Mouse (Mus musculus): Measurements from ENCODE around the gene Vwa2. TPM values are rescaled to one million over a fixed set of nuclear protein-coding genes. Genes with fewer than 3 reads are reported as not detected.

The Vwa2 gene
- polyA plus RNA-seq, 2 experiments: 0.02 TPM; not detected in 1

GRCm38 (mm10) chr19:56936253-56936652 lies 62.2 kb downstream of the Vwa2 start:
- no peak overlapping the region for H3K9ac ChIP-seq (replicated peaks)
- no peaks in the 10 kb centered on the region for H3K4me1 ChIP-seq (replicated peaks; ENCODE audit: control insufficient read depth in 2 of 2, insufficient read depth in 2 of 2, low read length in 1 of 2)
- no peaks in the 10 kb centered on the region for H3K36me3 ChIP-seq (replicated peaks; ENCODE audit: control insufficient read depth, insufficient read depth, low read depth)
- no peak for DNase-seq (ENCODE audit: low read depth in 3 of 3, low spot score in 3 of 3)
- ATAC-seq (ENCODE audit: insufficient read depth): no peak
- H3K9me3 ChIP-seq (ENCODE audit: control insufficient read depth, low read length): no peaks in the 10 kb centered on the region
- no peak overlapping the region for H3K27ac ChIP-seq
- H3K4me2 ChIP-seq (ENCODE audit: low read depth): no peak overlapping the region
- 78% methylated on average over 8 of the region's 8 CpGs for WGBS (ENCODE audit: insufficient replicate concordance)
- TF ChIP-seq CTCF (IDR thresholded peaks at IDR 0.05; ENCODE audit: low read depth) (no peak), EP300 (IDR thresholded peaks at IDR 0.05; ENCODE audit: low read depth) (no peak)
- no peaks in the 10 kb centered on the region for H3K27me3 ChIP-seq (ENCODE audit: control insufficient read depth, insufficient read depth, low read length)
- H3K4me3 ChIP-seq (ENCODE audit: insufficient read depth in 1 of 2, low read depth in 2 of 2, low read length in 2 of 2): no peak overlapping the region

- no peaks in the 10 kb centered on the region for H3K4me1 ChIP-seq (replicated peaks; ENCODE audit: control insufficient read depth in 2 of 2, insufficient read depth in 2 of 2, low read length in 1 of 2)
- H3K27ac ChIP-seq: no peak overlapping the region
- H3K9ac ChIP-seq (replicated peaks): no peak overlapping the region
- no peak overlapping the region for H3K4me2 ChIP-seq (ENCODE audit: low read depth)
- no peak for DNase-seq (ENCODE audit: low read depth in 3 of 3, low spot score in 3 of 3)
- no peak overlapping the region for H3K4me3 ChIP-seq (ENCODE audit: insufficient read depth in 1 of 2, low read depth in 2 of 2, low read length in 2 of 2)
- 71% methylated on average over 5 of the region's 5 CpGs for WGBS (ENCODE audit: insufficient replicate concordance)
- H3K27me3 ChIP-seq (ENCODE audit: control insufficient read depth, insufficient read depth, low read length): no peaks in the 10 kb centered on the region
- H3K9me3 ChIP-seq (ENCODE audit: control insufficient read depth, low read length): no peaks in the 10 kb centered on the region
- no peak for ATAC-seq (ENCODE audit: insufficient read depth)
- no peaks in the 10 kb centered on the region for H3K36me3 ChIP-seq (replicated peaks; ENCODE audit: control insufficient read depth, insufficient read depth, low read depth)
- TF ChIP-seq EP300 (IDR thresholded peaks at IDR 0.05; ENCODE audit: low read depth) (no peak), CTCF (IDR thresholded peaks at IDR 0.05; ENCODE audit: low read depth) (no peak)
These were observed 63.9 kb downstream of the Vwa2 start for GRCm38 (mm10) chr19:56937911-56938310.

GRCm38 (mm10) chr19:56939826-56940225 lies 65.8 kb downstream of the Vwa2 start:
- H3K9me3 ChIP-seq (ENCODE audit: control insufficient read depth, low read length): no peaks in the 10 kb centered on the region
- H3K36me3 ChIP-seq (replicated peaks; ENCODE audit: control insufficient read depth, insufficient read depth, low read depth): no peaks in the 10 kb centered on the region
- no peak overlapping the region for H3K9ac ChIP-seq (replicated peaks)
- DNase-seq (ENCODE audit: low read depth in 3 of 3, low spot score in 3 of 3) (no peak), ATAC-seq (ENCODE audit: insufficient read depth) (no peak)
- H3K27me3 ChIP-seq (ENCODE audit: control insufficient read depth, insufficient read depth, low read length): no peaks in the 10 kb centered on the region
- 58% methylated on average over 9 of the region's 9 CpGs for WGBS (ENCODE audit: insufficient replicate concordance)
- H3K4me3 ChIP-seq (ENCODE audit: insufficient read depth in 1 of 2, low read depth in 2 of 2, low read length in 2 of 2): no peak overlapping the region
- no peaks in the 10 kb centered on the region for H3K4me1 ChIP-seq (replicated peaks; ENCODE audit: control insufficient read depth in 2 of 2, insufficient read depth in 2 of 2, low read length in 1 of 2)
- no peak overlapping the region for H3K27ac ChIP-seq
- no peak for TF ChIP-seq EP300 (IDR thresholded peaks at IDR 0.05; ENCODE audit: low read depth)
- no peak for TF ChIP-seq CTCF (IDR thresholded peaks at IDR 0.05; ENCODE audit: low read depth)
- no peak overlapping the region for H3K4me2 ChIP-seq (ENCODE audit: low read depth)

- no peak for DNase-seq (ENCODE audit: low read depth in 3 of 3, low spot score in 3 of 3)
- Histone ChIP-seq H3K4me2 (ENCODE audit: low read depth) (no peak overlapping the region), H3K9me3 (ENCODE audit: control insufficient read depth, low read length) (no peaks in the 10 kb centered on the region), H3K4me3 (ENCODE audit: insufficient read depth in 1 of 2, low read depth in 2 of 2, low read length in 2 of 2) (no peak overlapping the region), H3K27ac (no peak overlapping the region), H3K27me3 (ENCODE audit: control insufficient read depth, insufficient read depth, low read length) (no peaks in the 10 kb centered on the region), H3K36me3 (replicated peaks; ENCODE audit: control insufficient read depth, insufficient read depth, low read depth) (no peaks in the 10 kb centered on the region), H3K9ac (replicated peaks) (no peak overlapping the region), H3K4me1 (replicated peaks; ENCODE audit: control insufficient read depth in 2 of 2, insufficient read depth in 2 of 2, low read length in 1 of 2) (no peaks in the 10 kb centered on the region)
- TF ChIP-seq EP300 (IDR thresholded peaks at IDR 0.05; ENCODE audit: low read depth) (no peak), CTCF (IDR thresholded peaks at IDR 0.05; ENCODE audit: low read depth) (no peak)
- 78% methylated on average over 11 of the region's 11 CpGs for WGBS (ENCODE audit: insufficient replicate concordance)
- no peak for ATAC-seq (ENCODE audit: insufficient read depth)
These were observed 66.5 kb downstream of the Vwa2 start for GRCm38 (mm10) chr19:56940507-56940906.

GRCm38 (mm10) chr19:56942216-56942615 lies 68.2 kb downstream of the Vwa2 start:
- Histone ChIP-seq H3K27me3 (ENCODE audit: control insufficient read depth, insufficient read depth, low read length) (no peaks in the 10 kb centered on the region), H3K27ac (no peak overlapping the region), H3K36me3 (replicated peaks; ENCODE audit: control insufficient read depth, insufficient read depth, low read depth) (no peaks in the 10 kb centered on the region), H3K4me2 (ENCODE audit: low read depth) (no peak overlapping the region), H3K9me3 (ENCODE audit: control insufficient read depth, low read length) (no peaks in the 10 kb centered on the region), H3K4me3 (ENCODE audit: insufficient read depth in 1 of 2, low read depth in 2 of 2, low read length in 2 of 2) (no peak overlapping the region), H3K9ac (replicated peaks) (no peak overlapping the region), H3K4me1 (replicated peaks; ENCODE audit: control insufficient read depth in 2 of 2, insufficient read depth in 2 of 2, low read length in 1 of 2) (no peaks in the 10 kb centered on the region)
- no peak for ATAC-seq (ENCODE audit: insufficient read depth)
- 72% methylated on average over 7 of the region's 7 CpGs for WGBS (ENCODE audit: insufficient replicate concordance)
- no peak for DNase-seq (ENCODE audit: low read depth in 3 of 3, low spot score in 3 of 3)
- no peak for TF ChIP-seq CTCF (IDR thresholded peaks at IDR 0.05; ENCODE audit: low read depth)
- no peak for TF ChIP-seq EP300 (IDR thresholded peaks at IDR 0.05; ENCODE audit: low read depth)

Data from liver, embryonic 14.5 days (tissue).